Mouse (Mus musculus) lung, postnatal 10 days (tissue): ENCODE measurements at regions not wholly inside any gene's neighbourhood (a gene's known extent, or its start where the extent isn't known, plus 50 kb on each side); places are given as distances from the start of the nearest gene placed in this dataset.

Experiments used
- DNase-seq: peaks from one replicate; pipeline ENCODE4 v3.0.0; 2021

DNA sequence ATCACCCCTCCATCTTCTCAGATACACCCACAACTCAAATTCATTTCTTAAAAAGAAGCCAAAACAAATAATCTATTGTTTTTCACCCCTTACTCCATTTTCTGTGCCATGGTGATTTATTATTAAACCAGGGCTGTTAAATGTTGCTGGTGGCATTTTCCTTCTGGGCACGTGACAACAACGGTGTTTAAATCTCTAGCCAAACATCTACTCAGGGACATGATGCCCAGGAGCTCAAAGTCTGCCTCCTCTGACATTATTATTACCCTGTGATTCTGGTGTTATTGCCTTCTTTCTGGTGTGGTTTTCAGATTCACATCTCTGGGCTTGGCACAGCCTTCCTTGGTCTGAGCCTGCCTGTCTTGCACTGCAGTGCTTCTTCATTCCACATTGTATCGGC, 253.5 kb upstream of the Camk1g start:
- DNase-seq: no peak

DNA sequence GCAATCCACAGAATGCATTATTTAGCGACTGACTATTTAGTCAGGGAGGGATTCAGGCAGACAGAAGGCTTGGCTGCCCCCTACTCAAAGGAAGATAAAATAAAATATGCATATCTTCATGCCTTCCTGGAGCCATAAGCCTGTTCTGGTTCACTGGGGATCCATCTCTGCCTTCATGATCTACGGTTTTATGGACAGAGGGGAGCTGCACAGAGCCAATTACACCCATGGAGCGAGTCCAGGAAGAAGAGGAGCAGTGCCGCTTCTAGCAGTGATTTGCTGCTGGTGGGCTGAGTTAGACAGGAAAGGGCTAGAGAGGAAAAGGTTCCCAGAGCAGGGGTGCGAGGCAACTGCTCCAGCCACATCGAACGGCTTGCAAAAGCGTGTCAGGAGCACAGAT, 248.2 kb upstream of the Camk1g start:
- DNase-seq: no peak

DNA sequence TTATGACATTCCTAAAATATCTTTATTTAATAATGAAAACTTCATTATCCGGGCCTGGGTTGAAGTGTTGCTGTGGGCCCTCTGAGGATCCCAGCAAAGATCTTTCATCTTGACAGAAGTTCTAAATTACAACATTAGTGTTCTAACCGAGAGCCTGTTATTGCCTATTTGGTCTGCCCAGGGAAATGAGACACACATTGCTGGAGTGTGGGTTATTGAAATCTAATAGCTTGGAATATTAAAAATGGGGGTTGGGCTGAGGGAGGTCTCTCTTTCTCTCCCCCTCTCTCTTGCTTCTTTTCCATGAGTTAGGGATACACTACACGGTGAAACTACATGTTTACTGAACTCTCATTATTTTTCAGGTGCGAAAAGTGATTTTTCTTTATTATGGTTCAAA, 240.4 kb upstream of the Camk1g start:
- DNase-seq: no peak

DNA sequence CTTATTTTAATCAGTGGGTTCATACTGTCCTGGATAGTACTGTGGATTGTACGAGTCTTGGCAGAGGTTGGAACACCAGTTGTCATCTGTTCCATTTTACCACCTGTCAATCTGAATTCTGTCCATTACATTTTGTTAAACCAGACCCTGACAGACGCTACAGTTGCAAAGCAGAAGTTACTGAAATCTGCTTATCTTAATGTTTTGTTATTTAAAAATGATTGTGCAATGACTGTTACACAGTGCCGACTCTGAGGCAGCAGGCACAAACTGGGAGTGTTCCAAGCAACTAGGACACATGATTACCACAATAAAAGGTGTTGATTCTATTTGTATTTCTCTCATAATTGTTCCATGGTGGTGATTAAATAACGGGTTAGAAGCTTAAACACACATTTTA, 229.8 kb upstream of the Camk1g start:
- DNase-seq: no peak

DNA sequence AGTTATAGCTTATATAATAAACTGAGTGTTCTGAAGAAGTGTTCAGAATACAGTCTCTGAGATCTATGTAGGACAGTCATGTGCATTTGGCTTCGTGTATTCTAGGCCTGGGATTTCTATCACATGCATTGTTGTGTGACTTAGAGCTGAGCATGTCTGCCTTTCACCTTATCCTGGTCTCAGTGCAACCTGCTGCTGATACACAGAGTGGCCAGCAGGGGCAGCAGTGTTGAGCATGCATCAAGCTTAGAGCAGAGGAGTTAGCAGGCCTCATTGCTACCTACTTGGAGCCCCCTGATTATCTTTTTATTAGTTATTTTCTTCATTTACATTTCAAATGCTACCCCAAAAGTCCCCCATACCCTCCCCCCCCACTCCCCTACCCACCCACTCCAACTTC, 229.1 kb upstream of the Camk1g start:
- no peak for DNase-seq

DNA sequence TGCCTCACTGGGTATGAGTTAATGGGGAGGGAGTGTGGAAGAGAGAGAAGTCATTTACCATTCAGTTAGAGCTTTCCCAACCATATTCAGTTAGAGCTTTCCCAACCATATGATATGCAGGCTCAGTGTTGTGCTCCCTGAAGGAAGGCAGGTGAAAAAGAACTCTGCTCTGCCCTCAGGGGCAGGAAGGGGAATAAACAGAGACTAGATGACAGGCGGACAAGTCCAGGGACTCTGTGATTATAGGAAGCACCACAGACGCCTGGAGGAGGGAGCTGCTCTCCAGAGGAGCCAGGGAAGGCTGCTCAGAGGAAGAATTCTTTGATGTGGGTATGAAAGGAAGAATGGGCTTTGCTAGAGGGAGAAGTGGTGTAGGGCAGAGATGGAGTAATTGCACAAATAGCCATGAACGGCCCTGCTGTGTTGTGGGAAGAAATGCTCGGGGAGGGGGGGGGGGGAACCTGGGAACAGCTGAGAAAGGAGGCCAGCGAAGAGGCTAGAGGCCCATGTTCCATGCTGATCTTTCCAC, 220.3 kb upstream of the Camk1g start:
- no peak for DNase-seq

DNA sequence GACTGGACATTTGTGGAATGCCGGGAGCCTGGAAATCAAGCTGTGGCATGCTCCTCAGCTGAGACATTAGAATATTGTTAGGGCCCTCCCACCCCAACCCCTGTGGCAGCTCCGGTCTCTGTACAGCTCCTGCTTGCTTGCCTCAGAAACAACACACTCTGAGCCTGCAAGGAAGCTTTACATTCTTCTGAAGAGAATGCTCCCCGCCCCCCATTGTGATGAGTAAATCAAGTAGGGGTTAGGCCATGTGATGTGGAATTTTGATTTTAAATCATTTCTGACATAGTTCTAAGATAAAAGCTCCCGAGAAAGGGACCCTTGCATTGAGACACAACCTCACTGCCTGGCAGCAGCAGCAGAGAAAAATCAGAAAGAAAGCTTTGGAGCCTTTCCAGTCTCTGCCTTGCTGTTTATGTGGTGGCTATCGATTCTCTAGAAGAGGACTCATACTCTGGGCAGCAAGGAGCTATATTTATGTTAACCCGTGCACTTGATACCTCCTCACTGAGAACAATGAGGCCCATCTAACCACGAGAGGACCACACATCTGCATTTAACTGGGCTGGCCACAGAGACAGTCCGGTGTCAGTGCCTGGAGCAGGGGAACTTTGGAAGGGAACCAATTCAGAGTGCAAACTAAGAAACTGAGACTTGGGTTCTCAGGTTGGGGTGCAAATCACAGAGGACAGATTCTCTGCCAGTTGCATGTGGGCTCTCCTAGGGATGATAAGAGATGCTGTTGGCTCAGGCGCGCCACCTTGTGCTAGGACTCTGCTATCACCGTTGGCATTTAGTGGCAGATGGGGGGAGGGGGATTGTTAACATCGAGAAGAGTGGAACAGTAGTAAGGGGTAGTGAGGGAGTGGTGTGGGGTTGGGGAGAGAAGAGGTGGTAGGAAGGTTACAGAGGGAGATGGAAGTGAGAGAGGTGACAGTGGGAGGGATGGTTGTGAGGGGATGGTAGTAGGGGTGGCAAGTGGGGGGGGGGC, 218.7 kb upstream of the Camk1g start:
- DNase-seq: peak; percentile 80

DNA sequence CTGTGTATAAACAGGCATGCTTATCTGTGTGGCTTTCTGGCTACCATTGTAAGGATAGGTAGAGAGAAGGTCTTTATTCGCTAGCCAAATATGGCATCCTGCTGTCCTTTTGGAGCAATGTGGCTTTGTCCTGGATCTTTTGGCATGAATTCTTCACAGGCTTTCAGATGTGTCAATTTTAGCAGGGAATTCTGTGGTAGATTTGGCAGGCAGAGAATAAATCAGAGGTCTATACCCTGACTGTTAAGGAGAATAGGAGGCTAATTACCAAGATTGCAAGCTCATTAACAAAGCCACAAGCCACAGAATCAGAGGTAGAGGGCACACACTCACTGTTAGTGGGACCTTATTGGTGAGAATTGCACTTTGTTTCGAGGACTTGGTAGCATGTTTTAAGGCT, 217.2 kb upstream of the Camk1g start:
- no peak for DNase-seq

DNA sequence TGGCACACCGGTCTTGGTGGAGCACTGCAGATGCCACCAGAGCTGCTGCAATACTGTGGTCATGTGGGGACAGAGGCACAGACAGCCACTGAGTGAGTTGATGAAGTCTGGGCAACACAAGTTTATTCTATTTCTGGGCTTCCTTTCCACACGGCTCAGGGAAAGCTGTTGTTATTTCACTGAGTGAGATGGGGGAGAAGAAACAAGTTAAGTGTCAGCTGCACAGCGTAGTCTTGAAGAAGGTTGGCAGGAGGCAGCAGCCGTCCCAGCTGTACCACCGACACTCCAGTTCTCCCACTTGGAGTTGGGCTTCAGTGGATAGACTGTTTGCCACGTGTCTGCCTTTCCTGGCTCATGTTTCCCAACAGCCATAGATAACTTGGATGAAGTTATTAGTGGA, 216.8 kb upstream of the Camk1g start:
- DNase-seq: peak; percentile 34

DNA sequence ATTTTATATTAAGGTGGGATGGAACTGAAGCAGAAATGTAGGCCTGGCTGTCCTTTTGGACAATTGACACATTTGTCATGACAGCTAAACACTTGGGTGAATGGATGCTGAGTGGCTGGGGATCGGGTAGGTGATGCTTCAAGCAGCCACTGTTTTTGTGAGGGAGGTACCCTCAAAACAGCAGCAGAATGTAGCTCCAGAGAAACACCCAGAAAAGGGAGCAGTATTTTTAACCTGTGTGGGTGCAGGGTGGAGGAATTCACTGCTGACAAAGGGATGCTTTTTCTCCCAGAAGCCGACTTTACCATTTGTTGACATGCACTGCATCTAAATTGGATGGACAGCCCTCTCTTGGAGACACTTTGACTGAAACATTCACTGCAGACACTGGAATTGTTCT, 213.7 kb upstream of the Camk1g start:
- no peak for DNase-seq

DNA sequence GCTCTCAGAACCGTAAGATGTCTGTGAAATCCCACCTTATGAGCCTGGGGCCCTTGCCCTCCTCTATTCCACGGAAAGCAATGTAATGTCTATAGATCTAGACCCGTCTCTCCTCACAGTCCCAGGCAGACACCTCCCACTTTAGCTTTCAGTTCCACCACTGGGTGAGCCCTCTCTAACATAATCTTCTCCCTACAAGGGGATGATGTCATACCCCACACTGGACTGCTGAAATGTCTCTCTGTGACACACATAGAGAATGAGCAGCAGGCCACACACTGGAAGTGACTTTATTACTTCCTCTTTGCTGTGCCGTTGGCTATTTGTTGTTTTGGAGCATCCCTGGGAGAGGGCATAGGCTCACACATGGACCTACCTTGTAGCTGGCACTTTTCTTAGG, 210.3 kb upstream of the Camk1g start:
- no peak for DNase-seq

DNA sequence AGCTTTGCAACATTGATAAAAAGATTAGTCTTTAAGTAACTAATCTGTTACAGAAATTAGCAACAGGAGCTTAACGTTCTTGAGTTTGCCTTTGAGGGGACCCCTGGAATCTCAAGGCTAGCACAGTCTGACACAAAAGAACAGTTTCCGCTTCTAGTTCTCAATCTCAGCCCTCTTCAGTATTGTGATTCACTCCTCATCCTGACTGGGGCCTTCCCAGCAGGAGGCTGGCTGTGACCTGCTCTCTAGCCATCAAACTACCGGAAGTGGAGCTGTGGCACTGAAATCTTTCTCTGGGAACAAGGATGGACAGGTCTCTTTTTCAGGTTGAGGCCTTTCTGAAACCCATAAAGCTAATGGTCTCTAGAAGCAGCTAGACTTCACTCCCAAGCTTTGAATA, 209.6 kb upstream of the Camk1g start:
- no peak for DNase-seq

DNA sequence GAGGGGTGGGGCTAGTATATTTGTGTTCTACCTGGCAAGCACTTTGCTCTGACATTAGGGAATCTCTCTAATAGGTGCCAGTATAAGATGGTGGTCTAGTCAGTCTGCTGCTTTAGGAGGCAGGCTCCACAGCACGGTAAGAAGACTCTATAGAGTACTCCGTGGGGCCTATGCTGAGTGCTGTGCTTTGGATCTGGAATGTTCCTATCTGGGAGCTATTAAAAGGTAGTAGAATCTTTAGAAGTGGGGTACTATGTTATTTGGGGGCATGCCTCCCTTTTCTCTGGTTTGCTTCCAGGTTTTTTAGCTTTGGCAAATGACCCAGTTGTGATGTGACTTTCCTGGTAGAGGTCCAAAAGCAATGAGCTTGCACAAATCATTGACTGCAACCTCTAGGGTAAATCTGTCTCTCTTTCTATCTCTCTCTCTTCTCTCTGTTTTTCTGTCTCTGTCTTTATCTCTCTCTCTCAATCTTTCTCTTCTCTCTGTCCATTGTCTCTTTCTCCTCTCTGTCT, 208.6 kb upstream of the Camk1g start:
- DNase-seq: peak; percentile 27

DNA sequence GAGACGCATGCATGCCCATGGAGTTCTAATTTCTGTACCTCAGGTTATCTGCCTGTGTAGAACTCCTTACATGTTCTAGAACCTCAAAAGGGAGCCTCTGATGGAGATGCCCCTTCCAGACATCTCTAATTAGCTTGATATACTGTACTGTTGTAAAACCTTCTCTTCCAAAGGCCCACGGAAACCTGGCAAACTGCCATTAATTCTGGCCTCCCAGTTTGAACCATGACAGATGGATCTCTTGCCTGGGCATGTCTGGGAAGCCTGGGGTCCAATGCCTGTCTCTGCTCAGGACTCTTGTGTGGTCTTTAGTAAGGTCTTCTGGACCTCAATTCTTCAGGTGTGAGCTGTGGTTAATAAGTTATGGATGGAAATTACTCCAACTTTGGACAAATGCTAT, 207.7 kb upstream of the Camk1g start:
- DNase-seq: no peak

DNA sequence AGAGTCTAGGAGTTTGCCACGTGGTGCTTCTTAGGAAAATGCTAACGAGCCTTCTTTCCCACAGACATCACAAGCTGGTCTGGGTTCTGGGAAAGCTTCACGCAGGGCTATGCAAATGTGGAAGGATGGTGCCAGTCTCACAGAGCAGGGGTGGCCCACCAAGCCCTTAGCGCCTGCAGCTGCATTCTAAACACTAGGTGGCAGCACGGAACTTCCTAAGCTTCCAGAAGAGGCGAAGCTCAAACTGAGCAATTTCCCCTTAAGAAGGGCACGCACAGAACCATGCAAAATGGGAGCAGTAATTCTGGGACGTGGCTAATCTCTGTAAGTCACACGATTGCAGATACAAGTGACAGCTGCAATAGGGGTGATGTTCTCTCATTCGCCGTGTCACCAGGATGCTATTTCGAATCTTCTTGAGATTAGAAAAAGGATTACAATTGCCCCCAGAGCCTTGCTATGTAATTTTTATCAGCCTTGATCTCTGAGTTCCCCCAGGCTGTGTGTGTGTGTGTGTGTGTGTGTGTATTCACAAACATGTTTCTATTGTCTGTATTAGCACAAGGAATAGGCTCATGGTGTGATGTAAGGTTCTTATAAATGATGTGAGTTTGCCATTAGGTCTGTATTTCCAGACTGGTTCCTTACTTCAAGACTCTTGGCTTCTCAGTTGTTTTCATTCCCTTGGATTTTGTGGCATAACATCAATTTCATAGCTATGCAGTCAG, 206.1 kb upstream of the Camk1g start:
- peak; percentile 86 for DNase-seq

DNA sequence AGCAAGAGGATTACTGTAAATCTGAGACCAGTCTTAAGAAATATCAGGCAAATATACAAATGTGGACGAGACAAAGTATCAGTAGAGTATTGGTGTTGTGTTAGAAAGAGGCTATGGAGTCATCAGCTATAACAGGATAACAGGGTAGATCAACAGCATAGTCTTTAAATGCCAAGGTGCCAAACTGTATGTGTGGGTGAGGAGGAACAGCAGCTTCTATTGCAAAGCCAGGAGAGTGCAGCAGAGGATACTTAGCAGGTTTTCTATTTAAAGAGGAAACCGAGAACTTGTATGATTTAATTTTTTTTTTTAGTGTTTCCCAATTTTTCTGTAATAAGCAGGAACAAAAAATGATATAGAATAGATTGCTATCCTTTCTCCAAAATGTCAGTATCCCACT, 202.7 kb upstream of the Camk1g start:
- DNase-seq: no peak

DNA sequence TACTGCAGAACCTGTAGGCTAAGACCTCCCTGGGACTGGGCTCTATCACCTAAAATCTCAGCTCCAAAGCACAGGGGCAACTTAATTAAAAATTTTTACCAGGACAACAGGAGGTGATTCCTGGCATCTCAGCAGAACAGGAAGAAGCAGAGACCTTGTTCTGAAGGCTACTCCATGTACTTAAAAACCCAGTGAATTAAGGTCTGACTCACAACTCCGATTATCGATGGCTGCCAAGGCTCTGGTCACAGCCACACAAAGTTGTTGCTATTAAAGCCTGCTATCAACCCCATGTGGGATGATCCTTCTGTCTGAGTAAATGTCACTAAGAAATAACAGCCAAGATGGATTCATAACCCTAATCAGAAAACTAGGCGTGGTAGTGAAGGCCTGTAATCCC, 202.3 kb upstream of the Camk1g start:
- no peak for DNase-seq

DNA sequence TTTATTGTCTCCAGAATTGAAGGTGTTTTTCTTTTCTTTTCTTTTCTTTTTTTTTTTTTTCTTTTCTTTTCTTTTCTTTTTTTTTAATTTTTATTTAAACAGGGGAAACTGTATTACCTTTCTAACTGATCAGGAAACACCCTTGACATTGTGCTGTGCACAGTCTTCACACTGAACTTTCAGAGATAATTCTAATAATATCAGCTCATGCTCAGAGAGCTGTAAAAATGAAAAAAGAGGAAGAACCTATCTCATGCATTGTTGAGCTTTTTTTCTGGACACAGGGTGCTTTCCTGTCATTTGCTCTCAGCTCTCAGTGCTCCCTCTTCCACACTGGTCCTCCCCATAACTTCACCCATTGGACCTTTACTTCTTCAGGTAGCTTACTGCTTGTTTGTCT, 201.0 kb upstream of the Camk1g start:
- no peak for DNase-seq

DNA sequence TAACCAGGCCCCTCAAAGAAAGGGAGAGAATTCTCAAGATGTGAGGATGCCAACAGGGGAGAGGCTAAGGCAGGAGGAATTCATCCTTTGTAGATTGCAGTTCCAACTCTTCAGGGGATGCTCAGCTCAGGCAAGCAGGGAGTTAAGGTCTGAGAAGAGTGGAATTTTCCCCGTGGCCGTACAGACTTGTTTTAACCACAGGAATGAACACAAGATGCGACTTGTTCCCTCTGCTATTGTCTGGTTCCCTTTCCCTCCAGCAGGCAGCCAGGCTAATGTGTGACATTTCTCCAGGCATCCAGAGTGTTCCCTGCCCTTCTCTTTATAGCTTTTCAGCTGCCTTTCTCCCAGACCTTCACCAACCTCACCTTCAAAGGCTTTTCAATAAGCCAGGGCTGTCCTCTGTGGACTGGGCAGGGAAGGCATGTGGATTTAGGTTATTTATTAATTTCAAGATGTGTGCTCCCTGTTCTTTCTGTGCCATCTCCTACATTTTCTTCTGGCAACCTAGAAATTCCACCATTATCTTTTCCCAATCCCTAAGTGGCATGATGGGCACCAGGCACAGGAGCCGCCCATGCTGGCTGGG, 198.6 kb upstream of the Camk1g start:
- DNase-seq: peak; percentile 6

DNA sequence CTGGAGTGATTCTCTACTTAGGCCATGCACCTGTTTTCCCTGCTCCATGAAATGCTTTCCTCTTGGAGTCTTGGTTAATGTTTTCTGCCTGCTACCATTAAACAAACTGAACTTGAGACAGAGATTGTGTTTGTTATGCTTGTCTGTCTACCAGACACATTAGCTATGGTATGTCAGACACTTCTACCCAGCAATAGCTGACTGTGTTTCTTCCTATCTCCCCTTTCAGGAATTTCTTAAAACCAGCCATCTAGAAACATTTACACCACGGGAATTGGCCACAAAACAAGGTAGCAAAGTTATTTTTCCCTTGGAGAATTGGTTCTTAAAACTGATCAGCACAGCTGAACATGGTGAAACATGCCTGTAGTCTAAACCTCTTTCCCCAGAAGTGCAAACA, 197.1 kb upstream of the Camk1g start:
- DNase-seq: no peak

DNA sequence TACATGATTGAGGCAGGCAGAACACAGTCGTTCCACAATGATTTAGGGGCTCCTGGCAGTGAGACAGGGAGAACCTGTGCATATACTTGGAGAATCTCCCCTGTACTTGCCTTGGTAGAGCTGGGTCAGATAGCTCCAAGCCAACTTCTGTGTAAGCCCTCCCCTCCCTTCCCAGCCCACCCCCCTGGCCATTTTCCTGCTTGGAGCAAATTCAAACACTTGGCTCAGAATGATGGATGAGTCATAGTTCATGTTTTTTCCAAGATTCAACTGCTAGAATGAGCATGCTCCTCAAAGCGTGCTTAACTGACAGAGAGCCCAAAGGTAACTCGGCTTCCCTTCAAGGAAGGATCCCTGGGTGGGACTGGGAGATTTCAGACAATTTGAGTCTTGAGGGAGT, 194.1 kb upstream of the Camk1g start:
- peak; percentile 16 for DNase-seq

DNA sequence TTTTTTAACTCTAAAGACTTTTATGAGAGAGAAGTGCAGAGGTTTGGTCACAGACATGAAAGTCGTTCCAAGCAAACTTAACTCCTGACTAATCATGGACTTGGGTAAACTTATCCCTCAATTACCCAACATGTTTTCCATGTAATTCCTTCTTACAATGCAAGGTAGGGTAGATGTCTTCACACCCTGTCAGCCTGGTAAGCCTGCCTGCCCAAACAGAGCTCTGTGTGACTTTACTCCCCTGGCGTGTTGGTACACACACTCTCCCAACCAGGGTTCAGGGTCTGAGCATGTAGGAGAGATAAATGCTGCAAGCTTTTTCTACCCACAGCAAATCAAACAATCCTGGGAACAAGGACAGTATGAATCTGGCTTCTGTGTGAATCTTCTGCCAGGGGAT, 192.1 kb upstream of the Camk1g start:
- no peak for DNase-seq

DNA sequence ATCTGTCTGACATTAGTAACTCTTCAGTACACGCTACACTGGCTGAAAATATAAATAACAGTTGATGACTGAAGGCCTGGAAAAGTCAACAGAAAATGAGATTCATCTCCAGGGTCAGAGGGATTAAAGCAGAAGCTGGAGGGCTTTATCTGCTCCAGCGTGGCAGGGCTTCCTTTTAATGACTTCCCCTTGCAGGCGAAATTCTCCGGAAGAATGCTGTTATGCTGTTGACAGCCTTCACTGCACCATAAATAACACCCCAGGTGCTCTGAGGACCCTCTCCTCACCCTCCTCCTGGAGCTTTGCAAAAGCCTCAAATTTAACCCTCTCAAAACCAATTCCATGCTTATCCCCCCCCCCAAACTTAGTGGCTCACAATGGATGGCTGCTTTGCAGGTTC, 188.0 kb upstream of the Camk1g start:
- DNase-seq: no peak
